Mouse (Mus musculus) frontal cortex, postnatal 10 days (tissue): ENCODE results near the gene Tbc1d30.
"Not testable (repeated sequence)": the region's sequence is repeated elsewhere in the genome, so short reads cannot be mapped to it uniquely, and the experiment has no call there.

Experiments
- DNase-seq, 2 experiments: peaks; one replicate each; pipeline ENCODE4 v3.0.0; 2022; ENCODE audit warnings: low spot score in 2 of 2, mixed read lengths in 1 of 2

Gene Tbc1d30

GRCm38 (mm10) chr10:121365781-121366272 is 14.7 kb upstream of the Tbc1d30 start:
- no peak for DNase-seq

GRCm38 (mm10) chr10:121364801-121365564 is 13.9 kb upstream of the Tbc1d30 start, which contains the start of gene Gns:
TSS of gene Gns (plus strand) at chr10:121365090.
- DNase-seq: peak; percentile 56 to 84

- no peak for DNase-seq
Measured at GRCm38 (mm10) chr10:121364306-121364705, 13.2 kb upstream of the Tbc1d30 start.

GRCm38 (mm10) chr10:121363201-121363600 is 12.1 kb upstream of the Tbc1d30 start:
- no peak for DNase-seq

- no peak for DNase-seq
Measured at GRCm38 (mm10) chr10:121360358-121360757, 9.3 kb upstream of the Tbc1d30 start.

- DNase-seq: no peak
Measured at GRCm38 (mm10) chr10:121351692-121352290, 713 bp upstream of the Tbc1d30 start.

- no peak for DNase-seq
Measured at GRCm38 (mm10) chr10:121350357-121351065, 567 bp downstream of the Tbc1d30 start.

GRCm38 (mm10) chr10:121349244-121349643 is 1.8 kb downstream of the Tbc1d30 start:
- no peak for DNase-seq

GRCm38 (mm10) chr10:121343867-121344266 is 7.2 kb downstream of the Tbc1d30 start:
- no peak for DNase-seq

- no peak for DNase-seq
Measured at GRCm38 (mm10) chr10:121342260-121342659, 8.8 kb downstream of the Tbc1d30 start.

- DNase-seq: peak; percentile 20 to 25
Measured at GRCm38 (mm10) chr10:121340754-121341593, 10.1 kb downstream of the Tbc1d30 start.

GRCm38 (mm10) chr10:121336536-121336935 is 14.5 kb downstream of the Tbc1d30 start:
- not testable (repeated sequence) for DNase-seq

- DNase-seq: peak in 1 of 2 experiments; percentile 28
Measured at GRCm38 (mm10) chr10:121334576-121334975, 16.5 kb downstream of the Tbc1d30 start.

- DNase-seq: peak in 1 of 2 experiments; percentile 57
Measured at GRCm38 (mm10) chr10:121330940-121331339, 20.1 kb downstream of the Tbc1d30 start.

- DNase-seq: no peak
Measured at GRCm38 (mm10) chr10:121329586-121329985, 21.5 kb downstream of the Tbc1d30 start.

- DNase-seq: no peak
Measured at GRCm38 (mm10) chr10:121326167-121326566, 24.9 kb downstream of the Tbc1d30 start.

- no peak for DNase-seq
Measured at GRCm38 (mm10) chr10:121323493-121323892, 27.6 kb downstream of the Tbc1d30 start.

- DNase-seq: no peak
Measured at GRCm38 (mm10) chr10:121318397-121318950, 32.6 kb downstream of the Tbc1d30 start.

GRCm38 (mm10) chr10:121316361-121316760 is 34.7 kb downstream of the Tbc1d30 start:
- no peak for DNase-seq

GRCm38 (mm10) chr10:121315321-121316283 is 35.5 kb downstream of the Tbc1d30 start:
- DNase-seq: no peak
